Mouse (Mus musculus) lung, postnatal 0 days (tissue): ENCODE measurements around the gene Lrp10.

Source experiments
- CTCF ChIP-seq: IDR thresholded peaks from 2 replicates; pipeline ENCODE4 v1.5.1; 2016; ENCODE audit warnings: antibody characterized with exemption, mild to moderate bottlenecking
- EP300 ChIP-seq: IDR thresholded peaks from 2 replicates; pipeline ENCODE4 v1.6.1; 2016; ENCODE audit warnings: antibody characterized with exemption, mild to moderate bottlenecking, control low read depth

DNA sequence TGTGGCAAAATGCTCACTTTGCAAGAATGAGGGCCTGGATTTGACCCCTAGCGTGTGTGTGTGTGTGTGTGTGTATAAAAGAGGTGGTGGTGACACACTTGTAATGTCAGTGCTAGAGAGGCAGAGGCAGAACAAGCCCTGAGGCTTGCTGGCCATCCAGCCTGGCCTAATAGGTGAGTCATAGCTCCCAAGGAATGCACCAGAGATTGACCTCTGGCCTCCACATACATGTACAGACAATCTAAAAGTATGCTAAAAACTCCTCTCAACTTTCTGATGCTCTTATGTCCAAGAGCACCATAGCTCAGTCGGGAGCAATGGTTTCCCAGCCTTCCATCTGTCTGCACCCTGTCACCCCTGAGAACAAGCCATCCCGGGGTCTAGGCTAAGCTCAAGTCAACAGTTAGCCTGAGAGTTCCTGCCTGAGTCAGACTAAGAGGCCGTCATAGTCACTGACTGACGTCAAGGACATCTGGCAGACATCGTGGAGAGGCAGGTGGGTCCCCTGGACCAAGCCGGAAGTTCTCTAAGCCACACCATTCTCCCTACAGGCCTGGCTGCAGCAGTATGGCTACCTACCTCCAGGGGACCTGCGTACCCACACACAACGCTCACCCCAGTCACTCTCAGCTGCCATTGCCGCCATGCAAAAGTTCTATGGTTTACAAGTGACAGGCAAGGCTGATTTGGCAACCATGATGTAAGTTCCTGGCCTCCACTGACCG, 28.6 kb upstream of the Lrp10 start:
- TF ChIP-seq CTCF (0 out of 2 replicates have a peak, but pooled peaks have one; percentile 2), EP300 (0 out of 2 replicates have a peak, but pooled peaks have one; percentile 10)
